In the genomic region with DNA sequence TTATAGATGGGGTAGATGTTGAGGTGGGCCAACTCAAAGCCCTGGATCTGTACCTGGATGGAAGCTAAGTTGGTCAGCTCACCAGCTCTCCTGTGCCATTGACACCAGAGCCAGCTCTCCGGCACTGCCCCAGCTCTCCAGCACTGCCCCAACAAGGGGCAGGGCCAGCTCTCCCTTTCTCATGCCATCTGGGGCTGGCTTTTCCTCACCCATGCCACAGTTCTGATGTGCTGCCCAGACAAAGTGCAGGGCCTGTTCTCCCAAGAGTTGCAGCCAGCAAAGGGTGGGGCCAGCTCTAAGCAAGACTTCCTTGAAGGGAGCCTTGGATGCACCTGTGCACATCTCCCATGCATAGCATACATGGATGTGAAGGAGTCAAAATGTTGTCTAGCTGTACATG, we compare ENCODE assay signal across 25 mouse cellular contexts.
"Had no signal": no experiment of that assay in that cellular context is flagged by ENCODE, and none has a peak within 500 bp of the region (broad histone marks: within the 10 kb centered on the region; RNA-seq: fewer than 3 reads in every experiment).

No protein-coding gene starts in this region.

- H3K27me3 ChIP-seq: heart, embryonic 12.5 days; intestine, embryonic 15.5 days; limb, embryonic 12.5 days; liver, embryonic 13.5 days; liver, embryonic 15.5 days had no signal

- H3K9me3 ChIP-seq: heart, embryonic 10.5 days; heart, embryonic 12.5 days; intestine, embryonic 15.5 days; limb, embryonic 10.5 days; limb, embryonic 12.5 days; liver, embryonic 13.5 days; liver, embryonic 15.5 days had no signal

- H3K9ac ChIP-seq: heart, embryonic 12.5 days; hindbrain, embryonic 14.5 days; intestine, embryonic 15.5 days; limb, embryonic 12.5 days; liver, embryonic 13.5 days; liver, embryonic 15.5 days; liver, postnatal 0 days had no signal

- H3K4me2 ChIP-seq: heart, embryonic 12.5 days; hindbrain, embryonic 14.5 days; intestine, embryonic 15.5 days; limb, embryonic 12.5 days; liver, embryonic 13.5 days; liver, embryonic 15.5 days had no signal

- DNase-seq: gastrocnemius, adult 2 months; gastrocnemius, postnatal 10 days; gastrocnemius, postnatal 25 days; heart, adult 18-20 months; heart, postnatal 10 days; heart, postnatal 4 days; kidney, adult 18-20 months; kidney, adult 8-10 months; kidney, postnatal 10 days; kidney, postnatal 4 days; liver; liver, embryonic 13.5 days; liver, postnatal 0 days had no signal

- H3K4me1 ChIP-seq: heart, embryonic 10.5 days; heart, embryonic 12.5 days; intestine, embryonic 15.5 days; limb, embryonic 10.5 days; limb, embryonic 12.5 days; liver, embryonic 15.5 days had no signal

- H3K27ac ChIP-seq: gastrocnemius, adult 2 months; heart, embryonic 10.5 days; hindbrain, embryonic 14.5 days; intestine, embryonic 15.5 days; layer of hippocampus, adult 2 months; left cerebral cortex, adult 2 months; limb, embryonic 10.5 days; limb, embryonic 12.5 days; liver, embryonic 13.5 days; liver, embryonic 15.5 days had no signal

- H3K4me3 ChIP-seq: gastrocnemius, adult 2 months; heart, embryonic 10.5 days; heart, embryonic 12.5 days; intestine, embryonic 15.5 days; layer of hippocampus, adult 2 months; left cerebral cortex, adult 2 months; limb, embryonic 10.5 days; limb, embryonic 12.5 days; liver, embryonic 13.5 days; liver, embryonic 15.5 days had no signal

- ATAC-seq: hindbrain, embryonic 16.5 days; inflammation-experienced regulatory T-cells, adult 6 months; intestine, embryonic 15.5 days; intestine, postnatal 0 days; liver, postnatal 0 days had no signal

- H3K36me3 ChIP-seq: heart, embryonic 10.5 days; heart, embryonic 12.5 days; intestine, embryonic 15.5 days; limb, embryonic 10.5 days; limb, embryonic 12.5 days; liver, embryonic 13.5 days; liver, embryonic 15.5 days had no signal
